Mouse (Mus musculus): ENCODE results near the gene Polg2.
"Not testable (repeated sequence)": the region's sequence is repeated elsewhere in the genome, so short reads cannot be mapped to it uniquely, and the experiment has no call there.

Gene Polg2

DNA sequence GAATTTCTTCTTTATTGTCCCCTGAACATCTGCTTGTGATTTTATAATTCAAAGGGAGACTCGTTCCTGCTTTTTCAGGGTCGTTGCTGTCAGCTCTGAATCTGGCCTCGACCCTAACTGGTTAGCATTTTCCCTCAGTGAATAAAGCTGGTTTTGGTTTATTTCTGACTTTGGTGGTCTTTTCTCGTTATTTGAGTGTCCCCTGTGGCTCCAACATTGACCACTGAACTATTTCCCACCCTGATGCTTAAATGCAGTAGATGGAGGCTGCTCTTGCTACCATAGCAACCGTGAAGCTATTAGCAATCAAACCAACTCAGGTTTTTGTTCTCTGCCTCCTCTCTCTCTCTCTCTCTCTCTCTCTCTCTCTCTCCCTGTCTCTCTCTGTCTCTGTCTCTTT is 51.4 kb downstream of the Polg2 start:
- DNase-seq (ENCODE audit: low read depth, low spot score) = no peak

DNA sequence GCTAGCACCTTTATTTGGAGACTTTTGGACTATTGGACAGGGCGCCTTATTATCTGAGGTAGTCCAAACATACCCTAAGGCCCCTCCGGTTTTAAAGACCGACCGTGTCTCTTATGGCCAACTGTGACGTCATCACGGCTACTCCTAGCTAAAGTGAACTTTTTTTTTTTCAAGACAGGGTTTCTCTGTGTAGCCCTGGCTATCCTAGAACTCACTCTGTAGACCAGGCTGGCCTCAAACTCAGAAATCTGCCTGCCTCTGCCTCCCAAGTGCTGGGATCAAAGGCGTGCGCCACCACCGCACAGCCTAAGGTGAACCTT is 54.5 kb downstream of the Polg2 start:
- not testable (repeated sequence) for DNase-seq (ENCODE audit: low read depth, low spot score)

DNA sequence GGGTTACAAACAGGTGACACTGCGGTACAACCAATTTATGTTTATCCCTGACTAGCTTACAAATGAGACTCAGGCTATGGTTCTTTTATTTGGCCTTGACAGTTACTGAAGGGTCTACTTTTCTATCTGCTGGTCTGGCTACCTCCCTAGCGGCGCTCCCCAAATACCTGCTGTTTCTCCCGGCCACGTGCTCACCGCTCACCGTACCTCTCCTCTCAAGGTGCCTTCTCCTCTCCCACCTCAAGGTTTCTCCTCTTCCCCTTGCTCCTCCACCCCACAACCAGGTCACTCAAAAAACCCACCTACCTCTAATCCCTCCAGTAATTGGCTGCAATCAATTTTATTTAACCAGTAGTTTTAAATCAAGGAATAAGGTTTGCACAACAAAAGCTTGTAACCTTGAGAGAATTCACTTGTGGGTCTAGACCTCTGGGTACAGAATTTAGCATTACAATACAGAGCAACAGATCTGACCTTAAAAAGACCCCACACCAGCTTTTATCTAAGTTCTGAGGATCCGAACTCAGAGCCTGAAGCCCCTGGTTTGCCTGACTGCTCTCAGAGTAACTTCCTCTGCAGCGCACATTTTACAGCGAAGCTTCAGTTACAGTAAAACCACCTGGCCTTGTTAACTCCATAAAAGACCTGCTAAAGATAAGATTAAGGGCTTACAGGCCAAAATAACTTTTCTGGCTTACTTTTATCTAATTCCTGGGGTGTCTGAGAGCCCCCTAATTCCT is 55.0 kb downstream of the Polg2 start:
- DNase-seq (ENCODE audit: low read depth, low spot score) = peak; percentile 70

DNA sequence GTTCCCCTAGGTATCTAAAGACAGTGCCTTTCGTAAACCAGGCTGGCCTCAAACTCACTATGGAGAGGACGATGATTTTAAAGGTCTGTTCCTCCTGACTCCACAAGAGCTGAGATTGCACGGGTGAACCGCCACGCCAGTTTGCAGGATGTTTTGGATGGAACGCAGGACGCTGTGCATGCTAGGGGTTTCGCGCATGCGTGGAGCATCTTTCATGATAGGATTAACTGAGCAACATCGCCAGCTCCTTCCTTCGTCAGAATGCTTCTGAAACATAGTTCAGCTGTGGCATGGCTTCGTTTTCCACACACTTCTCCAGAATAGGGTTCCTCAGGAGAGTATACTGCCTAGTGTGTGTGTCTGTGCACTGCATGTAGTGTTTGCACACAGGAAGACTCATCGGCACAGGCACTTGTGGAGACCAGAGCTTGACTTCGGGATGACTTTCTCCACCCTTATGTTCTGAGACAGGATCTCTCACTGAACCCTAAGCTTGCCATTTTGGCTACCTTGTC is 55.7 kb downstream of the Polg2 start:
- no peak for DNase-seq (ENCODE audit: low read depth, low spot score)

DNA sequence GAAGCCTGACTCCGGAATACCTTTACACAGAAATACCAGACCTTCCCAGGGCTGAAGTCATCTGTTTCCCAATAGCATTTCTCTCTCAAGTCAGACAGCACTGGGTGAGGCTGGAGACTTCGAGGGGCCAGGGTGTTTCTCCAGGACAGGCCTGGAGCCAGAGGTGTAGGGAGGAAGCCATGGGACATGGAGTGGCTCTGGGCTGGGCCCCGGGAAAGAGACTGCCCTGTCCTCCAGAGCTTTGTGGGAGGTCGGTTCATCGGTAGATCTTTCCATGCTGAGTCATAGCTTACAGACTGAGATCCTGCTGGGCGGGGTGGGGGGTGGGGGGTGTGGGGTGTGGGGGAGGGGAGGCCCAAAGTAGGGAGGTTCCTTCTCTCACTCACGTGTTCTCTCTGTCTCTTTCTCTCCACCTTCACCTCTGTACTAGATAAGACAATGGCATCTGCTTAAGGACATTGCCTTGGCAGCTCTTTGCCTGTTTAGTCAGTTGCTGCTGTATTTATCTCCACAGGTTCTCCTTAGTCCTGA is 56.4 kb downstream of the Polg2 start:
- DNase-seq (ENCODE audit: low read depth, low spot score) = no peak

DNA sequence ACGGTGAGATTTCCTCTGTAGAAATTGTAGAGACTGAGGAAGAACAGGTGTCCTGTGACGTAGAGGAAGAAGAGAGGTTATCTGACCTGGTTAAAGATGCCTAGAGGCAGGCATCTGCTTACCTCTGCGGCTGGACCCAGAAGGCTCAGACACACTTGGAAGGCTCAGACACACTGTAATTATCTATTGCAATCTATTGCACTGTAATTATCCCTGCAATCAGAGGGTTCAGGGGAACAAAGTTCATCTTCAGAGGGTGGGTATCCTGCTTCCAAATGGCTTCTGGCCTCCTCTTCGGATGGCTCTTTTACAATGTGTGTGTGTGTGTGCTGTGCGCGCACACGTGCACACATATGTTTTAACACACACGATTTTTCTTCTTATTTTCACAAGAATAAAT is 59.0 kb downstream of the Polg2 start:
- no peak for DNase-seq (ENCODE audit: low read depth, low spot score)

All from WW6 (cell line).